Mouse (Mus musculus): ENCODE data around the gene Igf2bp2.

The Igf2bp2 gene

DNA sequence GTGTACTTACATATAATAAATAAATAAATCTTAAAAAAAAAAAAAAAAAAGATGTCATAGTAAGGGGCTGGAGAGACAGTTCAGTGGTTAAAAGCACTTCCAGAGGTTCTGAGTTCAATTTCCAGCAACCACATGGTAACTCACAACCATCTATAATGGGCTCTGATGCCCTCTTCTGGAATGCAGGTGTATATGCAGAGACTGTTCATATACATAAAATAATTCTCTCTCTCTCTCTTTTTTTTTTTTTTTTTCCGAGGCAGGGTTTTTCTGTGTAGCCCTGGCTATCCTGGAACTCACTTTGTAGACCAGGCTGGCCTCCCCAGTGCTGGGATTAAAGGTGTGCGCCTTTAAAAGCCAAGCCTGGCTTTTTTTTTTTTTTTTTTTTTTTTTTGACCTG is 34.5 kb downstream of the Igf2bp2 start:
- no peak for DNase-seq (ENCODE audit: low read depth, low spot score)
- no peaks in the 10 kb centered on the region for H3K27me3 ChIP-seq (ENCODE audit: control insufficient read depth, insufficient read depth, low read length, poor library complexity, severe bottlenecking)
- H3K36me3 ChIP-seq (ENCODE audit: control insufficient read depth, insufficient read depth, low read length, poor library complexity, severe bottlenecking), result no peaks in the 10 kb centered on the region

DNA sequence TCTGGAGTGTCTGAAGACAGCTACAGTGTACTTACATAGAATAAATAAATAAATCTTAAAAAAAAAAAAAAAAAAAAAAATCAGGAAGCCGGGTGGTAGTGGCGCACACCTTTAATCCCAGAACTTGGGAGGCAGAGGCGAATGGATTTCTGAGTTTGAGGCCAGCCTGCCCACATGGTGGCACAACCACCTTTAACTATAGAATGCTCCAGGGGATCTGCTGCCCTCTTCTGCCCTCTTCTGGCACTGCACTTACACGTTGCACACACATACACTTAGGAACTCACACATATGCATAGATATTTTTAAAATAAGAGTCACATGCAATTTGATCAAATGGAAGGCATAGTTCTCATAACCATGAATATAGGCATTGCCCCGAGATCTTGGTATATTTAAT is 35.3 kb downstream of the Igf2bp2 start:
- Histone ChIP-seq H3K36me3 (ENCODE audit: control insufficient read depth, insufficient read depth, low read length, poor library complexity, severe bottlenecking) (no peaks in the 10 kb centered on the region), H3K27me3 (ENCODE audit: control insufficient read depth, insufficient read depth, low read length, poor library complexity, severe bottlenecking) (no peaks in the 10 kb centered on the region)
- peak; percentile 26 for DNase-seq (ENCODE audit: low read depth, low spot score)

DNA sequence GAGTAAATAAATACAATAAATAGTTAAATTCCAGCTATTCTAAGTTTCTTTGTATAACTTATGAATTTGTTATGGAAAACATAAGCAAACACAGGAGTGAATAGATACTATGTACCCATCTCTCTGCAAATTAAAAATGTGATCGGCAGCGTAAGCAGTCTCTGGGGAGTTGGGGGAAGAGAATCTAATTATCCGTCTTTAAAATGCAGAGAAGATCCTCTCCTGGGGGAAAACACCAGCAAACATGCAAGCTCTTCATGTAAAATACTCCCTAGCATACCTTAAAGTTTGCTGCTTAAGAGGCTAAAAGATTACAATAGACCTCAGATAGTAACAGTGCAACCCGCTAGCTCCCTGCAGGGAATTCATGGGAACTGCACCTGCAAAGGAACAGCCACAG is 36.2 kb downstream of the Igf2bp2 start:
- Histone ChIP-seq H3K27me3 (ENCODE audit: control insufficient read depth, insufficient read depth, low read length, poor library complexity, severe bottlenecking) (no peaks in the 10 kb centered on the region), H3K36me3 (ENCODE audit: control insufficient read depth, insufficient read depth, low read length, poor library complexity, severe bottlenecking) (no peaks in the 10 kb centered on the region)
- no peak for DNase-seq (ENCODE audit: low read depth, low spot score)

DNA sequence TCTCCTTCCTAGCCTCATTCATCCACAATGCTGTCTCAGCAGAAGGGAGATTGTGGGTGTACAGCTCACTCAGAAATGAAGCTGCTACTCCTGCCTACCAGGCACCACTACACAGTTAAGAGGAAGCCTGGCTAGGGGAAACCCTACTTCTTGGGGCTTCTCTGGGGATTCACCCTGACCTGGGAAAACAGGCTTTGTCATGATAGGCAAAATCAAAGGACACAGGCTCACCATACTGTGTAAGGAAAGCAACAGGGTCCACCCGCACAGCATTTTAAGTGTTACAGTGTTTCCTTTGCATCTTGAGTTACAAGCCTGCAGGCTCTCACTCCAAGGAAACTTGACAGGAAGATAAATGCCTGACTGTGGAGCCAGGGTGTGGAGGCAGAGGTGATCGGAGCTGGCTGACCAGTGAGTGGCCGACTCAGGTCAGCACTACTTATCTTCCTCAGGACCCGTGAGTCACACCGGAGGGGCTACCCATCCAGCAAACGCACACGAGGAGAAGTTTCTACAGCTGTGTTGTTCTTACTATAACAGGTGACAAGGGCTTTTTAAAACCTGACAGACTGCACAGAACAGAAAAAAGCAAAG is 38.7 kb downstream of the Igf2bp2 start:
- no peak for DNase-seq (ENCODE audit: low read depth, low spot score)
- no peaks in the 10 kb centered on the region for H3K36me3 ChIP-seq (ENCODE audit: control insufficient read depth, insufficient read depth, low read length, poor library complexity, severe bottlenecking)
- no peaks in the 10 kb centered on the region for H3K27me3 ChIP-seq (ENCODE audit: control insufficient read depth, insufficient read depth, low read length, poor library complexity, severe bottlenecking)

DNA sequence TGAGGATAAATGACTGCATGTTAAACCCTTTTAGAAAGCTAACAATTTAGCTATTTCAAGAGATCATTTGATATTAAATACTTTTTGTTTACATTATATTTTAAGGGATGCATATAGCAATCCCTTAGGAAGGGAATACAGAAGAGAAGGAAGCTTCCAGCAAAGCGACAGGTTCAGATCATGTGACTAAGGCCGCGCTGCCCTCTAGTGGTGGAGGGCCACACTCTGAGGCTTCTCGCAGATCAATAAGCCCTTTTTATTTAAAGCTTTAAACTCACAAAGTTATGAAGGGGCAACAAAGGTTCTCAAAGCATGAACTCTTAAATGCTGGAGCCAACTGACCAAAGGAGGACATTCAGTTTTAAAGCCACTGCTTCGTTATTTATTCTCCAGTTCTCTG is 39.4 kb downstream of the Igf2bp2 start:
- DNase-seq (ENCODE audit: low read depth, low spot score), result peak; percentile 71
- no peaks in the 10 kb centered on the region for H3K27me3 ChIP-seq (ENCODE audit: control insufficient read depth, insufficient read depth, low read length, poor library complexity, severe bottlenecking)
- H3K36me3 ChIP-seq (ENCODE audit: control insufficient read depth, insufficient read depth, low read length, poor library complexity, severe bottlenecking), result no peaks in the 10 kb centered on the region

DNA sequence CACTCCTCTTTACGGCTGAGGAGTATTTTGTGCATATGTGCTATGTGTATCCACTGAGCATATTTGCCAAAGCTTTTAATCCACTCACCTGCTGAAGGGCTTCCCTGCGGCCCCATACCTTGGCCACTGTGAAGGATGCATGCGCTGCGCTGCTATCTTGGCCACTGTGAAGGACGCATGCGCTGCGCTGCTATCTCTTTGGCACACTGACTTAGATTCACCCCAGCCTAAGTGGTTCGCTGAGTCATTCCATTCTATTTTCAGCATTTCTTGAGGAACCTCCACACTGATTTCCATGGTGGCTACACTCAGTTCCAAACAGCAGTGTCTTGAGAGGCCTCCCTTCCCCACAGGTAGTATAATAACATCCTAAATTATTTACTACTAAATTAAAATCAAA is 42.0 kb downstream of the Igf2bp2 start:
- no peak for DNase-seq (ENCODE audit: low read depth, low spot score)
- no peaks in the 10 kb centered on the region for H3K27me3 ChIP-seq (ENCODE audit: control insufficient read depth, insufficient read depth, low read length, poor library complexity, severe bottlenecking)
- H3K36me3 ChIP-seq (ENCODE audit: control insufficient read depth, insufficient read depth, low read length, poor library complexity, severe bottlenecking), result no peaks in the 10 kb centered on the region

DNA sequence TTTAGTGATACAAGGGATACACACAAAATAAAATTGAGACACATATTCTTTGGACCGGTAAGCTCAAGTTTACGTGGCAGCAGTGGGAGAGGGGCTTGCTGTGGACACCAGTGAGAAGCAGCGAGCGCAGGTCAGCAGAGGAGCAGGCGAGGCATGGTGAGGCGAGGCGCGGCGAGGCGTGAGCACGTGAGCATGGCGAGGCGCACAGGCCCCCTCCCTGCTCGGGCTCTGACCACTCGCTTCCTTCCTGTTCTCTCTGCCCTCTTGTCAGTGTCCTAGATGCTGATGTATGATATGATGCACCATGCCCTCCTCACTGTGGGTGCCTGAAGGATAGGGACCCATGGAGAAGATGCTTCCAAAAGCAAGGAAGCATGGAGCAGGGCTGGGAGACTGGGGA is 43.6 kb downstream of the Igf2bp2 start:
- H3K36me3 ChIP-seq (ENCODE audit: control insufficient read depth, insufficient read depth, low read length, poor library complexity, severe bottlenecking), result no peaks in the 10 kb centered on the region
- DNase-seq (ENCODE audit: low read depth, low spot score), result peak; percentile 71
- H3K27me3 ChIP-seq (ENCODE audit: control insufficient read depth, insufficient read depth, low read length, poor library complexity, severe bottlenecking), result no peaks in the 10 kb centered on the region

DNA sequence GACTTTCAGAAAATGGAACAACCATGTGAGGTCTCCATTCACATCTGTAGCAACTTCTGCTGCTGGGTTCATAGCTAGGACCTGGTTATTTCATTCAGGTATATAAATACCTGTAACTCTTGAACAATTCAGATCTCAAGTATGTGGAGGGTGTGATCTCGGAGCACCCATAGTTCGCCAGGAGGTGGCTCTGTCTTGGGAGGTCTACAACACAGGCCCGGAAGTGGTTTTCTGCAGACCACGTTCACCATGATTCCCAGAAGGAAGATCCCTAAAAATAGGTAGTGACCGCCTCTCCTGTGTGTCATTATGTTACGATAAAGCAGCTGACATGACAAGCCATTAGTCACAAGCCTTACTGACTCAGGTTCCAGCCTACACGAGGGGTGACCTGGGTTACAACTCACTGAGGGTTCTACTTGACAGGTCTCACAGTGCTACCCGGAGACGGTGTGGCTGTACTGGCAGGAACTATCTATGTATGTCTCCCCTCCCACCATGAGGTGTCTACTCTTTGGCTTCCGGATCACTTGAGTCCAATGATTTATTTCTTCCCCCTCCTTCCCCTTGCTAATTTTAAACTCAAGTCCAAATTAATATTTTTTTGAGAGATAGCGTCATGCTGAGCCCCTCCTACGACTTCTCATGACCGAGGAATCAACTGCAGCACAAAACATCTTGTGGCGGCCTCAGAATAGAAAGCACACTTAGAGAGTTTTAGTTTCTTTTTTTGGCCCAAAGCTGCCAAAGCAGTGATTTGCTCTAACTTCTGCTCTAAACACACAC is 44.2 kb downstream of the Igf2bp2 start:
- DNase-seq (ENCODE audit: low read depth, low spot score), result peak; percentile 65
- Histone ChIP-seq H3K36me3 (ENCODE audit: control insufficient read depth, insufficient read depth, low read length, poor library complexity, severe bottlenecking) (no peaks in the 10 kb centered on the region), H3K27me3 (ENCODE audit: control insufficient read depth, insufficient read depth, low read length, poor library complexity, severe bottlenecking) (no peaks in the 10 kb centered on the region)

DNA sequence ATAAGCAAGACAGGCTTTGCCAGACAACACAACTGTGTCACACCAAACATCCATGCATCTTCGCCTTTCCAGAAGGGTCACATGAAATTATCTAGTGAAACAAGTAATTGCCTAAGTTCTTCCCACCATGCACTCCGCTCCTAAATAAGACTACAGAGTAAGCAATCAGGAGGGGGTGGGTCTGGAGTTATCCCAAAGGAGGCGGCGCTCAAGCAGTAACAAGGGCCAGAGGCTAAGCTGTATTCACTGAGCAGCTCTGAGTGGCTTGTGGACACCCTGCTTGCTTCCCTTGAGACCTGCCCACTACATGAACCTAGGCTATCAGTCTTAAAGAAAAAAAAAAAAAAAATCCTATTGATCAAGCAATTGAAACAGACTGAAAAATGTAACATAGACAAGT is 44.9 kb downstream of the Igf2bp2 start:
- DNase-seq (ENCODE audit: low read depth, low spot score), result no peak
- Histone ChIP-seq H3K36me3 (ENCODE audit: control insufficient read depth, insufficient read depth, low read length, poor library complexity, severe bottlenecking) (no peaks in the 10 kb centered on the region), H3K27me3 (ENCODE audit: control insufficient read depth, insufficient read depth, low read length, poor library complexity, severe bottlenecking) (no peaks in the 10 kb centered on the region)

DNA sequence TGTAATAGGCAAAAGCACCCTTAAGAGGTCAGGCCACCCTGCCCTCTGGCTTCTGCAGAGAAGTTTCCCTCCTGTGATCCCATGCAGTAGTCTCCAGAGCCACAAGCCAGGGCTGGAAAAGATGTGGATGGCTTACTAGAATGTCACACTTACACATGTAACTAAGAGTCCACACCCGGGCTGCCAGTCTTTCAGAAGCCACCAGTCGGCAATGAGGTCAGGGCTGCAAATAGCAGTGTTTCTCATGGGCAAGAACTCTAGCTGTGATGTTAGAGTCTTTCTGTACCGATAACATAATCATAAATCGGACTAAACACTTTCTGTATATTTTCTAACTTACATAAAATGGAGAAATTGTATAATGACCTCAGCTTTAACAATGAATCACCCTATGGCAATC is 46.4 kb downstream of the Igf2bp2 start:
- no peaks in the 10 kb centered on the region for H3K36me3 ChIP-seq (ENCODE audit: control insufficient read depth, insufficient read depth, low read length, poor library complexity, severe bottlenecking)
- DNase-seq (ENCODE audit: low read depth, low spot score), result no peak
- no peaks in the 10 kb centered on the region for H3K27me3 ChIP-seq (ENCODE audit: control insufficient read depth, insufficient read depth, low read length, poor library complexity, severe bottlenecking)

DNA sequence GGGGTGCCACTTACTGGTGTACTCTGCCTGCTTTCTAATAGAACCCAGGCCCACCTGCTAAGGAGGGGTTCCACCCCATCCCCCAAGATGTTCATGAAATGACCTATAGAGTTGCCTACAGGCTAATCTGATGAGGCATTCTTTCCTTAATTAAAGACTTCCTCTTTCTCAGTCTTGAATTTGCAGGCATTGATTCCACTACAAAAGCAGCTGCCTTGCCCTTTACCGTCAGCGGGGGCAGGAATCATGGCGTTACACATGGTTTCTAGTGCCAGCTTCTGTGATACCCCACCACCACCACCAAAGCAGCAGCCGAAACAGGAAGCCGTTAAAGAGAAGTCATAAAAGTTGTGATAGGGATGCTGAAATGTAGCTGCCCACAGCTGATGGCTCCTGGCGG is 47.0 kb downstream of the Igf2bp2 start:
- H3K36me3 ChIP-seq (ENCODE audit: control insufficient read depth, insufficient read depth, low read length, poor library complexity, severe bottlenecking), result no peaks in the 10 kb centered on the region
- no peaks in the 10 kb centered on the region for H3K27me3 ChIP-seq (ENCODE audit: control insufficient read depth, insufficient read depth, low read length, poor library complexity, severe bottlenecking)
- DNase-seq (ENCODE audit: low read depth, low spot score), result peak; percentile 44

DNA sequence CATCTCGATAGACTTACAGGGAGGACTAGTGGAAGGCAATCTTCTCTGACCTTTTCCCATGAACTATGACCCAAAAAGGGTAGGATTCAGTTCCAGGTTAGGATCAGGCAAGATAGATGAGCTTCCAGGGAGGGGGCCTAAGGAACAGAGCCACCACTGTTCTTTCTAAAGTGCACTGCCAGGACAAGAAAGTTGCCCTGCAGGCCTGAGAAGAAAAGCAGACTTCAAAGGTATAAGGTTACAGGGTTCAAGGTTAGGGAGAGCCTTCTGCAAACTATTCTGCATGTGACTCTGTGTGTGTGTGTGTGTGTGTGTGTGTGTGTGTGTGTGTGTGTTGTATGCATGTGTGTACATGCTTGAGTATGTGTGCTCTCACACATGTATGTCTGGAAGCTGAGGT is 53.1 kb downstream of the Igf2bp2 start:
- Histone ChIP-seq H3K27me3 (ENCODE audit: control insufficient read depth, insufficient read depth, low read length, poor library complexity, severe bottlenecking) (no peaks in the 10 kb centered on the region), H3K36me3 (ENCODE audit: control insufficient read depth, insufficient read depth, low read length, poor library complexity, severe bottlenecking) (no peaks in the 10 kb centered on the region)
- DNase-seq (ENCODE audit: low read depth, low spot score), result no peak

DNA sequence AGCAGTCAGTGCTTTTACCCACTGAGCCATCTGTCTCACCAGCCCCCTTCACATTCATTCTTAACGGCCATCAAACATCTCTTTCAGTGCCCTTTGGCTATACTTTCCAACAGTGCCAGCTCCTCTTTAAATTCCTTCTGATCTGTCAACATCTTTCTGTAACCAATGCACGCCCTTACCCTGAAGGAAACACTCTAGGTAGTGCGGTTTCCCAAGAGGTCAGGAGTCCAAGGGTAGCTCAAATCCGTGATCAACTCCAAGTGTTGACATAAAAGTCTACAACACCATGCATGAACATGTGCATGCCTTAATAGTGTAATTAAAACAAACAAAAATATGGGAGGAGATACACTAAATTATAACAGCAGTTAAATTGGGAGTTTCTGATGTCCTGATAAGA is 53.9 kb downstream of the Igf2bp2 start:
- no peaks in the 10 kb centered on the region for H3K27me3 ChIP-seq (ENCODE audit: control insufficient read depth, insufficient read depth, low read length, poor library complexity, severe bottlenecking)
- DNase-seq (ENCODE audit: low read depth, low spot score), result no peak

DNA sequence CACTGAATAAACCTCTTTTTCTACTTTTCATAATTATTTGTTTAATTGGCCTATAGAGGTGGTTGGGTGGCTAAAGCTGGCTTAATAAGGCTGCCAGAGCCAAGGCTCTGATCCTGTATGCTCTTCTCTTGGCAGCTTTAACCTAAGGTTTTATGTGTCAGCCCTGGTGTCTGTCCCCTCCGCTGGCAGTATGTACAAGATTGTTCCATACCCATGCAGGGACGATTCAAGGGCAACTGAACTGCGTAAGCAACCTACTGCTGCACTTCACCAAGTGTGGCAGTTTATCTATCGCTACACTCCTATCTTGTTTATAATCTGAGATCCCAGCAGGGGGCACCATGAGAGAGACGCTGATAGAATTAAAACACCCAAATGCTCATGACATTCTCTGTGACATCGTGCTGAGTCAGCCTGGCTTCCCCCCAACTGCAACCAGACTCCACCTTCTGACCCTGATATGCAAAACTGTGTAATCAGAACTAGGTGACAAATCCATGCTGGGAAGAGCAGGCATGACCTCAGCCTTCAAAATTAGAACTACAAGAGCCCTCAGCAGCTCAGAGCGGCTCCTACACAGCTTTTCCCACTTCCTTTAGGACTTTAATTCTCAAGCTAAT is 55.1 kb downstream of the Igf2bp2 start:
- Histone ChIP-seq H3K36me3 (ENCODE audit: control insufficient read depth, insufficient read depth, low read length, poor library complexity, severe bottlenecking) (no peaks in the 10 kb centered on the region), H3K27me3 (ENCODE audit: control insufficient read depth, insufficient read depth, low read length, poor library complexity, severe bottlenecking) (no peaks in the 10 kb centered on the region)
- peak; percentile 55 for DNase-seq (ENCODE audit: low read depth, low spot score)

More for the DNA sequence above, 53.9 kb downstream of the Igf2bp2 start:
- no peaks in the 10 kb centered on the region for H3K36me3 ChIP-seq (ENCODE audit: control insufficient read depth, insufficient read depth, low read length, poor library complexity, severe bottlenecking)

DNA sequence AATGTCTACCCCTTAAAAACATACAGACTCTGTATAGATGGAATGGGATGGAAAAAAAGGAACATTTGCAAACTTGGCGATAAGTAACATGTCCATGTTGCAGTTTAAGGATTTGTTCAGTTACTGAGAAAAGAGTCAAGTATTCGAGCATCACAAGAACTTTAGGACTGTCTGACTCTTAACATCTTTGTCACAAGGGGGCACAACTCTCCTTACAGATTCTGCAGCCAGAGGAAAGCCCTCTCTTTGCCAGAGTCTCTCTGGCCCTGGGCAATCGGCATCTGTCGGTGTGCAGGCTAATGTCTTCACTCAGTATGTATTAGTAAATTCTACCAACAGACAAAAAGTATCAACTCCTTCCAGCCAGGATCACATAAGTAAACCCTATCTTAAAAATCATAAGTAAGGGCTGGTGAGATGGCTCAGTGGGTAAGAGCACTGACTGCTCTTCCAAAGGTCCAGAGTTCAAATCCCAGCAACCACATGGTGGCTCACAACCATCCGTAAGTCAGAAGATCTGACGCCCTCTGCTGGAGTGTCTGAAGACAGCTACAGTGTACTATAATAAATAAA is 57.0 kb downstream of the Igf2bp2 start:
- H3K36me3 ChIP-seq (ENCODE audit: control insufficient read depth, insufficient read depth, low read length, poor library complexity, severe bottlenecking), result no peaks in the 10 kb centered on the region
- peak; percentile 20 for DNase-seq (ENCODE audit: low read depth, low spot score)
- H3K27me3 ChIP-seq (ENCODE audit: control insufficient read depth, insufficient read depth, low read length, poor library complexity, severe bottlenecking), result no peaks in the 10 kb centered on the region

All from splenic B cell, adult 2 months (primary cell).